Mouse (Mus musculus) midbrain, embryonic 14.5 days (tissue): ENCODE measurements around the gene Clec16a. TPM values are rescaled to one million over a fixed set of nuclear protein-coding genes. Genes with fewer than 3 reads are reported as not detected.

Experiments
- ATAC-seq: fragments of 200-750 bp; cut with Nextera tagmentation; 2 replicates; pipeline ENCODE4 v1.8.0; 2017; ENCODE audit warnings: moderate number of reproducible peaks, moderate library complexity; ENCODE audit not compliant: low FRiP score, low TSS enrichment
- DNase-seq: peaks from one replicate; pipeline ENCODE4 v3.0.0-alpha.2; 2015
- H3K27ac ChIP-seq: fragments of 300-500 bp; sonication (generic); replicated peaks from 2 replicates; pipeline ENCODE4 v1.5.1; 2014; ENCODE audit warnings: mild to moderate bottlenecking, low read depth, low read length, moderate library complexity
- H3K27me3 ChIP-seq: fragments of 300-500 bp; sonication (generic); 2 replicates; pipeline ENCODE4 v1.6.1; 2014; ENCODE audit warnings: low read length, control low read depth, mixed read lengths; ENCODE audit not compliant: control insufficient read depth, insufficient read depth
- H3K36me3 ChIP-seq: fragments of 300-500 bp; sonication (generic); 2 replicates; pipeline ENCODE4 v1.6.1; 2014; ENCODE audit warnings: low read length, control low read depth; ENCODE audit not compliant: control insufficient read depth, insufficient read depth
- H3K4me1 ChIP-seq: fragments of 300-500 bp; sonication (generic); 2 replicates; pipeline ENCODE4 v1.6.1; 2014; ENCODE audit warnings: mild to moderate bottlenecking, antibody characterized with exemption, low read length, control low read depth; ENCODE audit not compliant: control insufficient read depth, insufficient read depth
- H3K4me2 ChIP-seq: fragments of 300-500 bp; sonication (generic); 2 replicates; pipeline ENCODE4 v1.6.1; 2014; ENCODE audit warnings: mild to moderate bottlenecking, low read length, moderate library complexity
- H3K4me3 ChIP-seq: fragments of 300-500 bp; sonication (generic); replicated peaks from 2 replicates; pipeline ENCODE4 v1.5.1; 2014; ENCODE audit warnings: low read depth, low read length
- H3K9ac ChIP-seq: fragments of 300-500 bp; sonication (generic); replicated peaks from 2 replicates; pipeline ENCODE4 v1.6.1; 2014; ENCODE audit warnings: mild to moderate bottlenecking, low read length, moderate library complexity
- H3K9me3 ChIP-seq: fragments of 300-500 bp; sonication (generic); 2 replicates; pipeline ENCODE4 v1.6.1; 2016; ENCODE audit warnings: low read length, control low read depth, mixed read lengths; ENCODE audit not compliant: control insufficient read depth
- WGBS: fragments of 180-500 bp; shearing (Covaris S2); extraction: QIAGEN DNeasy Blood & Tissue Kit; methylation state at CpG from one replicate; pipeline ENCODE4 v1.1.7; 2014; 5-methylcytosine and 5-hydroxymethylcytosine counted together
- polyA plus RNA-seq: library from polyadenylated mRNA; unstranded; fragments of >200 nt; fragmentation: Nextera tagmentation; extraction: Ambion mirVana; gene quantifications from 2 replicates; pipeline ENCODE4 v1.2.1, GENCODE M21; 2014

The Clec16a gene
- polyA plus RNA-seq, 1 experiment from 2014 or later, result 78.4 TPM

GRCm38 (mm10) chr16:10527046-10527644 is 18.0 kb upstream of the Clec16a start:
- Histone ChIP-seq H3K27ac (no peak overlapping the region), H3K36me3 (peaks cover 10% of the 10 kb centered on the region), H3K27me3 (no peaks in the 10 kb centered on the region), H3K4me1 (no peaks in the 10 kb centered on the region), H3K4me3 (no peak overlapping the region), H3K4me2 (no peak overlapping the region), H3K9ac (no peak overlapping the region), H3K9me3 (no peaks in the 10 kb centered on the region)
- no peak for DNase-seq
- 83% methylated on average over 6 of the region's 6 CpGs for WGBS
- ATAC-seq, result no peak

GRCm38 (mm10) chr16:10528382-10528781 is 16.8 kb upstream of the Clec16a start:
- Histone ChIP-seq H3K9me3 (no peaks in the 10 kb centered on the region), H3K4me3 (no peak overlapping the region), H3K4me1 (no peaks in the 10 kb centered on the region), H3K9ac (no peak overlapping the region), H3K27ac (no peak overlapping the region), H3K27me3 (no peaks in the 10 kb centered on the region), H3K36me3 (peaks cover 13% of the 10 kb centered on the region), H3K4me2 (no peak overlapping the region)
- ATAC-seq (no peak), DNase-seq (no peak)
- WGBS, result 84% methylated on average over 3 of the region's 3 CpGs

GRCm38 (mm10) chr16:10530179-10530578 is 15.0 kb upstream of the Clec16a start:
- no peaks in the 10 kb centered on the region for H3K9me3 ChIP-seq
- no peak for ATAC-seq
- DNase-seq, result no peak
- 93% methylated on average over 4 of the region's 4 CpGs for WGBS
- no peaks in the 10 kb centered on the region for H3K4me1 ChIP-seq
- H3K27me3 ChIP-seq, result no peaks in the 10 kb centered on the region
- no peak overlapping the region for H3K9ac ChIP-seq
- H3K27ac ChIP-seq, result no peak overlapping the region
- peaks cover 13% of the 10 kb centered on the region for H3K36me3 ChIP-seq
- H3K4me2 ChIP-seq, result no peak overlapping the region
- no peak overlapping the region for H3K4me3 ChIP-seq

GRCm38 (mm10) chr16:10533781-10534180 is 11.4 kb upstream of the Clec16a start:
- no peak overlapping the region for H3K9ac ChIP-seq
- H3K27ac ChIP-seq, result no peak overlapping the region
- H3K4me2 ChIP-seq, result no peak overlapping the region
- ATAC-seq, result no peak
- 0 out of 2 replicates have a peak, but pooled peaks cover 6% of the 10 kb centered on the region for H3K4me1 ChIP-seq
- H3K36me3 ChIP-seq, result peaks cover 21% of the 10 kb centered on the region
- DNase-seq, result no peak
- H3K27me3 ChIP-seq, result no peaks in the 10 kb centered on the region
- WGBS, result 92% methylated on average over 4 of the region's 4 CpGs
- H3K9me3 ChIP-seq, result no peaks in the 10 kb centered on the region
- no peak overlapping the region for H3K4me3 ChIP-seq

GRCm38 (mm10) chr16:10534567-10534966 is 10.6 kb upstream of the Clec16a start:
- Histone ChIP-seq H3K4me1 (peaks cover 14% of the 10 kb centered on the region), H3K27ac (no peak overlapping the region), H3K9me3 (no peaks in the 10 kb centered on the region), H3K27me3 (no peaks in the 10 kb centered on the region), H3K4me3 (no peak overlapping the region), H3K4me2 (no peak overlapping the region), H3K36me3 (peaks cover 20% of the 10 kb centered on the region), H3K9ac (no peak overlapping the region)
- DNase-seq (peak; percentile 38), ATAC-seq (no peak)
- WGBS, result 70% methylated on average over 7 of the region's 7 CpGs

- H3K4me3 ChIP-seq, result no peak overlapping the region
- no peak overlapping the region for H3K9ac ChIP-seq
- DNase-seq (no peak), ATAC-seq (no peak)
- H3K4me2 ChIP-seq, result no peak overlapping the region
- 0 out of 2 replicates have a peak, but pooled peaks cover 11% of the 10 kb centered on the region for H3K36me3 ChIP-seq
- H3K9me3 ChIP-seq, result no peaks in the 10 kb centered on the region
- H3K4me1 ChIP-seq, result peaks cover 31% of the 10 kb centered on the region
- no peaks in the 10 kb centered on the region for H3K27me3 ChIP-seq
- WGBS, result 89% methylated on average over 5 of the region's 5 CpGs
- no peak overlapping the region for H3K27ac ChIP-seq
These were observed 8.8 kb upstream of the Clec16a start for GRCm38 (mm10) chr16:10536323-10536722.

GRCm38 (mm10) chr16:10536961-10537360 is 8.2 kb upstream of the Clec16a start:
- no peak overlapping the region for H3K9ac ChIP-seq
- no peak for DNase-seq
- ATAC-seq, result no peak
- peaks cover 38% of the 10 kb centered on the region for H3K4me1 ChIP-seq
- H3K4me3 ChIP-seq, result no peak overlapping the region
- H3K9me3 ChIP-seq, result no peaks in the 10 kb centered on the region
- H3K36me3 ChIP-seq, result 0 out of 2 replicates have a peak, but pooled peaks cover 11% of the 10 kb centered on the region
- no peak overlapping the region for H3K27ac ChIP-seq
- H3K4me2 ChIP-seq, result no peak overlapping the region
- no peaks in the 10 kb centered on the region for H3K27me3 ChIP-seq
- 94% methylated on average over 3 of the region's 3 CpGs for WGBS

- H3K4me1 ChIP-seq, result peaks cover 43% of the 10 kb centered on the region
- WGBS, result 74% methylated on average over 16 of the region's 16 CpGs
- DNase-seq, result no peak
These were observed 4.2 kb upstream of the Clec16a start for GRCm38 (mm10) chr16:10540763-10541597.

GRCm38 (mm10) chr16:10541598-10541930 is 3.6 kb upstream of the Clec16a start:
- peak; percentile 17 for DNase-seq
- Histone ChIP-seq H3K9ac (peak overlapping the region; percentile 90), H3K27ac (no peak overlapping the region), H3K4me3 (peak overlapping the region; percentile 78), H3K4me1 (peaks cover 49% of the 10 kb centered on the region), H3K36me3 (0 out of 2 replicates have a peak, but pooled peaks cover 4% of the 10 kb centered on the region), H3K27me3 (no peaks in the 10 kb centered on the region), H3K4me2 (peak overlapping the region; percentile 95), H3K9me3 (no peaks in the 10 kb centered on the region)
- 34% methylated on average over 7 of the region's 7 CpGs for WGBS
- ATAC-seq, result no peak

More at GRCm38 (mm10) chr16:10540763-10541597, 4.2 kb upstream of the Clec16a start:
- Histone ChIP-seq H3K27me3 (no peaks in the 10 kb centered on the region), H3K36me3 (0 out of 2 replicates have a peak, but pooled peaks cover 8% of the 10 kb centered on the region), H3K4me3 (peak overlapping the region; percentile 78), H3K4me2 (peak overlapping the region; percentile 95), H3K27ac (no peak overlapping the region), H3K9me3 (no peaks in the 10 kb centered on the region), H3K9ac (peak overlapping the region; percentile 90)
- no peak for ATAC-seq
